Mouse (Mus musculus) stomach, postnatal 0 days (tissue): ENCODE measurements at regions not wholly inside any gene's neighbourhood (a gene's known extent, or its start where the extent isn't known, plus 50 kb on each side); places are given as distances from the start of the nearest gene placed in this dataset.

Source experiments
- CTCF ChIP-seq: IDR thresholded peaks from 2 replicates; pipeline ENCODE4 v1.5.1; 2016; ENCODE audit warnings: antibody characterized with exemption, low read depth, mild to moderate bottlenecking, moderate library complexity
- EP300 ChIP-seq: optimal IDR thresholded peaks from 2 replicates; pipeline ENCODE3; 2016; ENCODE audit warnings: antibody characterized with exemption

DNA sequence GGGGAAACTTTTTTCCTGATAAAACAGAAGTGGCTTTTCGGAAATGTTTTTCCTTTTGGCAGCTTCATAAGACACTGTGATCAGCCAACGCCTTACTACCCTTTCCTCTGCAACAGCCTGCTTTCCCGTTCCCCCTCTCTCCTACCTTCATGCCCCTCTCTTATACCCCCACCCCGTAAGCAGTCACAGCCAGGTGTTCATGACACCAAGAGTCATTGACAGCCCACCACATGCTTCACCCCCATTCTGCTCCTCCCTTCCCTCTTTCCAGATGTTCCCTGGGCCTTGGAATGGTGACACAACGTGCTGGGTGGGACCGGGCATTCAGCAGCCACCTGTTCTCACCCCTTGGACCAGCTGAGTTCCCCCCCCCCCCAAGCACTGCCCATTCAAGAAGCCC is 56.5 kb upstream of the Cux1 start:
- TF ChIP-seq CTCF (no peak), EP300 (no peak)
